Mouse (Mus musculus) erythroblast, embryonic 14.5 days (primary cell): ENCODE measurements at regions not wholly inside any gene's neighbourhood (a gene's known extent, or its start where the extent isn't known, plus 50 kb on each side); places are given as distances from the start of the nearest gene placed in this dataset.

Source experiments
- H3K27me3 ChIP-seq: 2 replicates; pipeline ENCODE4 v1.6.1; 2012; ENCODE audit warnings: inconsistent platforms; ENCODE audit not compliant: control insufficient read depth
- H3K36me3 ChIP-seq: 2 replicates; pipeline ENCODE4 v1.6.1; 2012; ENCODE audit warnings: mild to moderate bottlenecking, inconsistent platforms; ENCODE audit not compliant: control insufficient read depth
- H3K4me1 ChIP-seq: 2 replicates; pipeline ENCODE4 v1.6.1; 2012; ENCODE audit warnings: inconsistent platforms; ENCODE audit not compliant: control insufficient read depth
- H3K4me3 ChIP-seq: replicated peaks from 2 replicates; pipeline ENCODE3; 2012; ENCODE audit warnings: moderate library complexity, mild to moderate bottlenecking, inconsistent platforms
- H3K9me3 ChIP-seq: 2 replicates; pipeline ENCODE4 v1.6.1; 2012; ENCODE audit warnings: low read length, inconsistent platforms, mixed read lengths; ENCODE audit not compliant: control insufficient read depth
- GATA1 ChIP-seq: IDR thresholded peaks from 2 replicates; pipeline ENCODE4 v1.6.1; 2012; ENCODE audit warnings: low read length, inconsistent platforms, mixed read lengths
- TAL1 ChIP-seq: IDR thresholded peaks from 3 replicates; pipeline ENCODE4 v1.6.1; 2012; ENCODE audit warnings: low read length, inconsistent platforms, mixed read lengths

- Histone ChIP-seq H3K9me3 (no peaks in the 10 kb centered on the region; the same call in 1 of the 2 replicates), H3K36me3 (no peaks in the 10 kb centered on the region), H3K4me1 (no peaks in the 10 kb centered on the region), H3K4me3 (no peak overlapping the region), H3K27me3 (no peaks in the 10 kb centered on the region)
- no peak for TF ChIP-seq TAL1
- TF ChIP-seq GATA1 = no peak
Observed at GRCm38 (mm10) chr1:73684166-73684565, 440.1 kb downstream of the Tns1 start.

GRCm38 (mm10) chr1:73683132-73683888 is 440.9 kb downstream of the Tns1 start:
- Histone ChIP-seq H3K4me1 (no peaks in the 10 kb centered on the region), H3K27me3 (no peaks in the 10 kb centered on the region), H3K4me3 (no peak overlapping the region), H3K36me3 (no peaks in the 10 kb centered on the region), H3K9me3 (no peaks in the 10 kb centered on the region; the same call in 1 of the 2 replicates)
- TF ChIP-seq TAL1 = no peak
- TF ChIP-seq GATA1 = no peak

- H3K4me1 ChIP-seq = no peaks in the 10 kb centered on the region
- no peak overlapping the region for H3K4me3 ChIP-seq
- H3K27me3 ChIP-seq = no peaks in the 10 kb centered on the region
- no peaks in the 10 kb centered on the region; the same call in 1 of the 2 replicates for H3K9me3 ChIP-seq
- no peaks in the 10 kb centered on the region for H3K36me3 ChIP-seq
- TF ChIP-seq GATA1 (no peak), TAL1 (no peak)
Observed at GRCm38 (mm10) chr1:73681697-73682096, 442.6 kb downstream of the Tns1 start.

GRCm38 (mm10) chr1:73680829-73681228 is 443.4 kb downstream of the Tns1 start:
- Histone ChIP-seq H3K27me3 (no peaks in the 10 kb centered on the region), H3K4me3 (no peak overlapping the region), H3K36me3 (no peaks in the 10 kb centered on the region), H3K4me1 (no peaks in the 10 kb centered on the region), H3K9me3 (no peaks in the 10 kb centered on the region; the same call in 1 of the 2 replicates)
- TF ChIP-seq GATA1 (no peak), TAL1 (no peak)

- no peak for TF ChIP-seq TAL1
- no peak for TF ChIP-seq GATA1
- no peaks in the 10 kb centered on the region for H3K9me3 ChIP-seq
- H3K4me1 ChIP-seq = no peaks in the 10 kb centered on the region
- H3K36me3 ChIP-seq = no peaks in the 10 kb centered on the region
- H3K4me3 ChIP-seq = no peak overlapping the region
- no peaks in the 10 kb centered on the region for H3K27me3 ChIP-seq
Observed at GRCm38 (mm10) chr1:73673851-73674235, 450.4 kb downstream of the Tns1 start.

- H3K4me3 ChIP-seq = no peak overlapping the region
- no peaks in the 10 kb centered on the region for H3K4me1 ChIP-seq
- no peaks in the 10 kb centered on the region for H3K36me3 ChIP-seq
- no peaks in the 10 kb centered on the region for H3K27me3 ChIP-seq
- no peak for TF ChIP-seq TAL1
- TF ChIP-seq GATA1 = no peak
- H3K9me3 ChIP-seq = no peaks in the 10 kb centered on the region
Observed at GRCm38 (mm10) chr1:73673191-73673850, 450.9 kb downstream of the Tns1 start.

- Histone ChIP-seq H3K9me3 (no peaks in the 10 kb centered on the region), H3K36me3 (no peaks in the 10 kb centered on the region), H3K4me1 (no peaks in the 10 kb centered on the region), H3K4me3 (no peak overlapping the region), H3K27me3 (no peaks in the 10 kb centered on the region)
- no peak for TF ChIP-seq GATA1
- TF ChIP-seq TAL1 = no peak
Observed at GRCm38 (mm10) chr1:73672239-73672638, 452.0 kb downstream of the Tns1 start.

- no peaks in the 10 kb centered on the region for H3K4me1 ChIP-seq
- TF ChIP-seq TAL1 = no peak
- TF ChIP-seq GATA1 = no peak
- no peaks in the 10 kb centered on the region for H3K36me3 ChIP-seq
- H3K9me3 ChIP-seq = no peaks in the 10 kb centered on the region
- H3K27me3 ChIP-seq = no peaks in the 10 kb centered on the region
- no peak overlapping the region for H3K4me3 ChIP-seq
Observed at GRCm38 (mm10) chr1:73668691-73669090, 455.6 kb downstream of the Tns1 start.

- Histone ChIP-seq H3K4me3 (no peak overlapping the region), H3K9me3 (no peaks in the 10 kb centered on the region), H3K27me3 (no peaks in the 10 kb centered on the region), H3K4me1 (no peaks in the 10 kb centered on the region), H3K36me3 (no peaks in the 10 kb centered on the region)
- TF ChIP-seq TAL1 = no peak
- no peak for TF ChIP-seq GATA1
Observed at GRCm38 (mm10) chr1:73663546-73663945, 460.7 kb downstream of the Tns1 start.

- Histone ChIP-seq H3K27me3 (no peaks in the 10 kb centered on the region), H3K4me3 (no peak overlapping the region), H3K9me3 (no peaks in the 10 kb centered on the region), H3K36me3 (no peaks in the 10 kb centered on the region), H3K4me1 (no peaks in the 10 kb centered on the region)
- no peak for TF ChIP-seq TAL1
- TF ChIP-seq GATA1 = no peak
Observed at GRCm38 (mm10) chr1:73645011-73645410, 479.2 kb downstream of the Tns1 start.
